Comparison of ENCODE assay signal across 10 mouse cellular contexts in genomic region chr8:122375320-122375719, GRCm38 (mm10). TPM values are rescaled to one million over a fixed set of nuclear protein-coding genes. Genes with fewer than 3 reads are reported as not detected.
DNase-seq lines count a peak whose midpoint lies in the region; ATAC-seq and TF ChIP-seq lines count a peak whose summit lies in the region.
"Had no signal": no experiment of that assay in that cellular context is flagged by ENCODE, and none has a peak within 500 bp of the region (broad histone marks: within the 10 kb centered on the region; RNA-seq: fewer than 3 reads in every experiment).

No protein-coding gene starts in this region.

- no peaks in the 10 kb centered on the region for H3K36me3 ChIP-seq in forebrain, embryonic 11.5 days (ENCODE audit: control insufficient read depth, insufficient read depth, low read length)
- peaks cover 5% of the 10 kb centered on the region for H3K36me3 ChIP-seq in forebrain, postnatal 0 days (ENCODE audit: insufficient read depth)
- H3K36me3 ChIP-seq in midbrain, embryonic 13.5 days: peaks cover 8% of the 10 kb centered on the region
- H3K36me3 ChIP-seq in midbrain, embryonic 11.5 days (ENCODE audit: control insufficient read depth, insufficient read depth, low read length): no peaks in the 10 kb centered on the region
- H3K36me3 ChIP-seq in intestine, embryonic 15.5 days: peaks cover 6% of the 10 kb centered on the region
- peaks cover 7% of the 10 kb centered on the region for H3K36me3 ChIP-seq in neural tube, embryonic 15.5 days

- H3K4me1 ChIP-seq in forebrain, embryonic 11.5 days (replicated peaks; ENCODE audit: control insufficient read depth, insufficient read depth, low read length): peaks cover 2% of the 10 kb centered on the region; the same call in 1 of the 2 replicates
- H3K4me1 ChIP-seq in forebrain, postnatal 0 days (ENCODE audit: insufficient read depth): peaks cover 10% of the 10 kb centered on the region
- peaks cover 32% of the 10 kb centered on the region for H3K4me1 ChIP-seq in midbrain, embryonic 13.5 days (replicated peaks)
- peaks cover 15% of the 10 kb centered on the region for H3K4me1 ChIP-seq in midbrain, embryonic 11.5 days (ENCODE audit: control insufficient read depth, insufficient read depth, low read length)
- peaks cover 16% of the 10 kb centered on the region for H3K4me1 ChIP-seq in intestine, embryonic 15.5 days (replicated peaks)
- peaks cover 27% of the 10 kb centered on the region for H3K4me1 ChIP-seq in neural tube, embryonic 15.5 days

- TF ChIP-seq CTCF in forebrain, postnatal 0 days (IDR thresholded peaks at IDR 0.05; ENCODE audit: low read depth): no peak

- no peaks in the 10 kb centered on the region for H3K27me3 ChIP-seq in forebrain, embryonic 11.5 days (ENCODE audit: control insufficient read depth, insufficient read depth, low read length)
- H3K27me3 ChIP-seq in forebrain, postnatal 0 days (ENCODE audit: insufficient read depth, low read length): no peaks in the 10 kb centered on the region
- H3K27me3 ChIP-seq in midbrain, embryonic 13.5 days: no peaks in the 10 kb centered on the region
- H3K27me3 ChIP-seq in midbrain, embryonic 11.5 days (ENCODE audit: control insufficient read depth, insufficient read depth, low read length): no peaks in the 10 kb centered on the region
- no peaks in the 10 kb centered on the region for H3K27me3 ChIP-seq in intestine, embryonic 15.5 days (replicated peaks)
- H3K27me3 ChIP-seq in neural tube, embryonic 15.5 days (replicated peaks): no peaks in the 10 kb centered on the region

- ATAC-seq in forebrain, embryonic 11.5 days (replicated peaks; ENCODE audit: low FRiP score): 0 out of 2 replicates have a peak, but pooled peaks have one; percentile 6
- no peak for ATAC-seq in forebrain, postnatal 0 days
- 0 out of 2 replicates have a peak, but pooled peaks have one; percentile 7 for ATAC-seq in midbrain, embryonic 13.5 days
- ATAC-seq in midbrain, embryonic 11.5 days (ENCODE audit: low FRiP score): no peak
- ATAC-seq in intestine, embryonic 15.5 days: no peak
- no peak for ATAC-seq in neural tube, embryonic 15.5 days (ENCODE audit: low FRiP score)

- H3K9ac ChIP-seq in forebrain, embryonic 11.5 days (ENCODE audit: low read length): no peak overlapping the region
- no peak overlapping the region for H3K9ac ChIP-seq in forebrain, postnatal 0 days
- no peak overlapping the region for H3K9ac ChIP-seq in midbrain, embryonic 13.5 days (replicated peaks)
- H3K9ac ChIP-seq in midbrain, embryonic 11.5 days (ENCODE audit: low read length): no peak overlapping the region
- no peak overlapping the region for H3K9ac ChIP-seq in intestine, embryonic 15.5 days
- no peak overlapping the region for H3K9ac ChIP-seq in neural tube, embryonic 15.5 days (replicated peaks)

- H3K27ac ChIP-seq in forebrain, embryonic 11.5 days (ENCODE audit: low read depth, low read length): no peak overlapping the region
- H3K27ac ChIP-seq in forebrain, postnatal 0 days (ENCODE audit: low read depth, low read length): no peak overlapping the region
- no peak overlapping the region for H3K27ac ChIP-seq in midbrain, embryonic 13.5 days
- H3K27ac ChIP-seq in midbrain, embryonic 11.5 days (ENCODE audit: low read depth, low read length): no peak overlapping the region
- no peak overlapping the region for H3K27ac ChIP-seq in intestine, embryonic 15.5 days
- no peak overlapping the region for H3K27ac ChIP-seq in neural tube, embryonic 15.5 days (replicated peaks)

- no peaks in the 10 kb centered on the region for H3K9me3 ChIP-seq in forebrain, embryonic 11.5 days (ENCODE audit: control insufficient read depth, low read length)
- H3K9me3 ChIP-seq in forebrain, postnatal 0 days (ENCODE audit: low read length): no peaks in the 10 kb centered on the region
- no peaks in the 10 kb centered on the region for H3K9me3 ChIP-seq in midbrain, embryonic 13.5 days
- H3K9me3 ChIP-seq in midbrain, embryonic 11.5 days (ENCODE audit: control insufficient read depth, low read length): no peaks in the 10 kb centered on the region
- H3K9me3 ChIP-seq in intestine, embryonic 15.5 days: no peaks in the 10 kb centered on the region
- H3K9me3 ChIP-seq in neural tube, embryonic 15.5 days (replicated peaks): no peaks in the 10 kb centered on the region

- H3K4me3 ChIP-seq in forebrain, embryonic 11.5 days (ENCODE audit: low read depth, low read length): no peak overlapping the region
- H3K4me3 ChIP-seq in forebrain, postnatal 0 days (ENCODE audit: low read depth, low read length): no peak overlapping the region
- H3K4me3 ChIP-seq in midbrain, embryonic 13.5 days (replicated peaks): no peak overlapping the region
- no peak overlapping the region for H3K4me3 ChIP-seq in midbrain, embryonic 11.5 days (ENCODE audit: low read depth, low read length)
- no peak overlapping the region for H3K4me3 ChIP-seq in intestine, embryonic 15.5 days (replicated peaks)
- H3K4me3 ChIP-seq in neural tube, embryonic 15.5 days (replicated peaks): 0 out of 2 replicates have a peak overlapping the region, but pooled peaks have one; percentile 87

- WGBS in forebrain, embryonic 11.5 days: 92% methylated on average over 7 of the region's 7 CpGs
- 94% methylated on average over 7 of the region's 7 CpGs for WGBS in forebrain, postnatal 0 days
- WGBS in midbrain, embryonic 13.5 days: 92% methylated on average over 7 of the region's 7 CpGs
- WGBS in midbrain, embryonic 11.5 days: 94% methylated on average over 7 of the region's 7 CpGs
- 93% methylated on average over 7 of the region's 7 CpGs for WGBS in intestine, embryonic 15.5 days
- WGBS in neural tube, embryonic 15.5 days: 96% methylated on average over 7 of the region's 7 CpGs

- DNase-seq in forebrain, embryonic 11.5 days (ENCODE audit: low spot score): no peak
- no peak for DNase-seq in forebrain, postnatal 0 days
- DNase-seq in midbrain, embryonic 11.5 days (ENCODE audit: low spot score, missing footprints): no peak
- no peak for DNase-seq in yolk sac, embryonic 10.5 days (ENCODE audit: low spot score)
- no peak for DNase-seq in testis, postnatal 10 days (ENCODE audit: low spot score)
- DNase-seq: kidney, adult 2 months; lung, postnatal 14 days had no signal

- no peak overlapping the region for H3K4me2 ChIP-seq in forebrain, embryonic 11.5 days (ENCODE audit: low read depth, low read length, severe bottlenecking)
- no peak overlapping the region for H3K4me2 ChIP-seq in forebrain, postnatal 0 days (ENCODE audit: low read depth)
- H3K4me2 ChIP-seq in midbrain, embryonic 13.5 days (replicated peaks): peak overlapping the region; percentile 53
- no peak overlapping the region for H3K4me2 ChIP-seq in midbrain, embryonic 11.5 days
- H3K4me2 ChIP-seq in intestine, embryonic 15.5 days (replicated peaks): peak overlapping the region; percentile 68
- H3K4me2 ChIP-seq in neural tube, embryonic 15.5 days: peak overlapping the region; percentile 57

RNA-seq across cellular contexts. Expression of gene Zc3h18, which starts 1.1 kb away (rescaled TPM):
- 54.8 and 57.4 TPM in 2 replicates for polyA plus RNA-seq in forebrain, embryonic 11.5 days (2014; fragmentation: Nextera tagmentation; extraction: Ambion mirVana)
- total RNA-seq in forebrain, postnatal 0 days (2014; rRNA removed): 38.1 and 40.9 TPM in 2 replicates
- polyA plus RNA-seq in forebrain, postnatal 0 days (2015; fragmentation: Nextera tagmentation; extraction: Ambion mirVana): 23.8 and 27.3 TPM in 2 replicates
- polyA plus RNA-seq in midbrain, embryonic 13.5 days (2015; fragmentation: Nextera tagmentation; extraction: Ambion mirVana): 40.0 and 44.9 TPM in 2 replicates
- polyA plus RNA-seq in midbrain, embryonic 11.5 days (2014; fragmentation: Nextera tagmentation; extraction: Ambion mirVana): 42.0 and 43.7 TPM in 2 replicates
- polyA plus RNA-seq in intestine, embryonic 15.5 days (2015; fragmentation: Nextera tagmentation; extraction: Ambion mirVana): 53.9 and 54.0 TPM in 2 replicates
- polyA plus RNA-seq in neural tube, embryonic 15.5 days (2015; fragmentation: Nextera tagmentation; extraction: Ambion mirVana): 30.6 and 35.3 TPM in 2 replicates

RNA-seq across cellular contexts. Expression of gene Trhr2, which starts 14.8 kb away (rescaled TPM):
- not detected in 2 replicates for polyA plus RNA-seq in forebrain, embryonic 11.5 days (2014; fragmentation: Nextera tagmentation; extraction: Ambion mirVana)
- 0.77 TPM in 1 of 2 replicates, not detected in the other for total RNA-seq in forebrain, postnatal 0 days (2014; rRNA removed)
- polyA plus RNA-seq in forebrain, postnatal 0 days (2015; fragmentation: Nextera tagmentation; extraction: Ambion mirVana): 0.27 TPM in 1 of 2 replicates, not detected in the other
- polyA plus RNA-seq in midbrain, embryonic 13.5 days (2015; fragmentation: Nextera tagmentation; extraction: Ambion mirVana): not detected in 2 replicates
- polyA plus RNA-seq in midbrain, embryonic 11.5 days (2014; fragmentation: Nextera tagmentation; extraction: Ambion mirVana): not detected in 2 replicates
- polyA plus RNA-seq in intestine, embryonic 15.5 days (2015; fragmentation: Nextera tagmentation; extraction: Ambion mirVana): not detected in 2 replicates
- 0.12 TPM in 1 of 2 replicates, not detected in the other for polyA plus RNA-seq in neural tube, embryonic 15.5 days (2015; fragmentation: Nextera tagmentation; extraction: Ambion mirVana)

RNA-seq across cellular contexts. Expression of gene Il17c, which starts 46.5 kb away (rescaled TPM):
- not detected in 2 replicates for polyA plus RNA-seq in forebrain, embryonic 11.5 days (2014; fragmentation: Nextera tagmentation; extraction: Ambion mirVana)
- 0.67 TPM in 1 of 2 replicates, not detected in the other for total RNA-seq in forebrain, postnatal 0 days (2014; rRNA removed)
- not detected in 2 replicates for polyA plus RNA-seq in forebrain, postnatal 0 days (2015; fragmentation: Nextera tagmentation; extraction: Ambion mirVana)
- polyA plus RNA-seq in midbrain, embryonic 13.5 days (2015; fragmentation: Nextera tagmentation; extraction: Ambion mirVana): not detected in 2 replicates
- polyA plus RNA-seq in midbrain, embryonic 11.5 days (2014; fragmentation: Nextera tagmentation; extraction: Ambion mirVana): not detected in 2 replicates
- not detected in 2 replicates for polyA plus RNA-seq in intestine, embryonic 15.5 days (2015; fragmentation: Nextera tagmentation; extraction: Ambion mirVana)
- not detected in 2 replicates for polyA plus RNA-seq in neural tube, embryonic 15.5 days (2015; fragmentation: Nextera tagmentation; extraction: Ambion mirVana)

RNA-seq across cellular contexts. Expression of gene Cyba, which starts 57.4 kb away (rescaled TPM):
- polyA plus RNA-seq in forebrain, embryonic 11.5 days (2014; fragmentation: Nextera tagmentation; extraction: Ambion mirVana): 52.3 and 58.2 TPM in 2 replicates
- 14.2 and 17.9 TPM in 2 replicates for total RNA-seq in forebrain, postnatal 0 days (2014; rRNA removed)
- polyA plus RNA-seq in forebrain, postnatal 0 days (2015; fragmentation: Nextera tagmentation; extraction: Ambion mirVana): 37.9 and 40.6 TPM in 2 replicates
- 30.7 and 33.8 TPM in 2 replicates for polyA plus RNA-seq in midbrain, embryonic 13.5 days (2015; fragmentation: Nextera tagmentation; extraction: Ambion mirVana)
- 54.4 and 61.6 TPM in 2 replicates for polyA plus RNA-seq in midbrain, embryonic 11.5 days (2014; fragmentation: Nextera tagmentation; extraction: Ambion mirVana)
- polyA plus RNA-seq in intestine, embryonic 15.5 days (2015; fragmentation: Nextera tagmentation; extraction: Ambion mirVana): 307 and 314 TPM in 2 replicates
- 46.0 and 94.9 TPM in 2 replicates for polyA plus RNA-seq in neural tube, embryonic 15.5 days (2015; fragmentation: Nextera tagmentation; extraction: Ambion mirVana)

Comparison
In these comparisons a context has a peak if more than half of its experiments do, and no peak if none do; other contexts are left out.
1. ATAC-seq: peak in forebrain, embryonic 11.5 days (single experiment) and midbrain, embryonic 13.5 days (single experiment); none in forebrain, postnatal 0 days (single experiment), midbrain, embryonic 11.5 days (single experiment), intestine, embryonic 15.5 days (single experiment) and neural tube, embryonic 15.5 days (single experiment).
2. H3K4me2 ChIP-seq: peak in midbrain, embryonic 13.5 days (single experiment), intestine, embryonic 15.5 days (single experiment) and neural tube, embryonic 15.5 days (single experiment); none in forebrain, embryonic 11.5 days (single experiment), forebrain, postnatal 0 days (single experiment) and midbrain, embryonic 11.5 days (single experiment).